Mouse (Mus musculus) limb, embryonic 15.5 days (tissue): ENCODE data around the gene Ranbp17. TPM values are rescaled to one million over a fixed set of nuclear protein-coding genes. Genes with fewer than 3 reads are reported as not detected.

ENCODE experiments used
- ATAC-seq: fragments of 200-750 bp; cut with Nextera tagmentation; 2 replicates; pipeline ENCODE4 v1.8.0; 2017; ENCODE audit warnings: low read depth, moderate TSS enrichment; ENCODE audit not compliant: insufficient number of reproducible peaks, low FRiP score, low TSS enrichment
- H3K27ac ChIP-seq: fragments of 300-500 bp; sonication (generic); 2 replicates; pipeline ENCODE4 v1.5.1; 2015; ENCODE audit warnings: moderate library complexity, mild to moderate bottlenecking, inconsistent platforms
- H3K27me3 ChIP-seq: fragments of 300-500 bp; sonication (generic); 2 replicates; pipeline ENCODE4 v1.6.1; 2015; ENCODE audit warnings: inconsistent platforms
- H3K36me3 ChIP-seq: fragments of 300-500 bp; sonication (generic); 2 replicates; pipeline ENCODE4 v1.6.1; 2015; ENCODE audit warnings: inconsistent platforms
- H3K4me1 ChIP-seq: fragments of 300-500 bp; sonication (generic); 2 replicates; pipeline ENCODE4 v1.6.1; 2015; ENCODE audit warnings: inconsistent platforms
- H3K4me2 ChIP-seq: fragments of 300-500 bp; sonication (generic); 2 replicates; pipeline ENCODE4 v1.6.1; 2015; ENCODE audit warnings: mild to moderate bottlenecking, inconsistent platforms
- H3K4me3 ChIP-seq: fragments of 300-500 bp; sonication (generic); 2 replicates; pipeline ENCODE4 v1.5.1; 2015; ENCODE audit warnings: mild to moderate bottlenecking, inconsistent platforms
- H3K9ac ChIP-seq: fragments of 300-500 bp; sonication (generic); 2 replicates; pipeline ENCODE4 v1.6.1; 2015; ENCODE audit warnings: inconsistent platforms
- H3K9me3 ChIP-seq: fragments of 300-500 bp; sonication (generic); 2 replicates; pipeline ENCODE4 v1.6.1; 2016; ENCODE audit warnings: inconsistent platforms
- WGBS: fragments of 180-500 bp; shearing (Covaris S2); methylation state at CpG from one replicate; pipeline ENCODE4 v1.1.7; 2015; 5-methylcytosine and 5-hydroxymethylcytosine counted together
- polyA plus RNA-seq: library from polyadenylated mRNA; unstranded; fragments of >200 nt; fragmentation: Nextera tagmentation; extraction: Ambion mirVana; gene quantifications from 2 replicates; pipeline ENCODE4 v1.2.1, GENCODE M21; 2015

Gene Ranbp17
- polyA plus RNA-seq: 4.6 and 4.9 TPM in 2 replicates

DNA sequence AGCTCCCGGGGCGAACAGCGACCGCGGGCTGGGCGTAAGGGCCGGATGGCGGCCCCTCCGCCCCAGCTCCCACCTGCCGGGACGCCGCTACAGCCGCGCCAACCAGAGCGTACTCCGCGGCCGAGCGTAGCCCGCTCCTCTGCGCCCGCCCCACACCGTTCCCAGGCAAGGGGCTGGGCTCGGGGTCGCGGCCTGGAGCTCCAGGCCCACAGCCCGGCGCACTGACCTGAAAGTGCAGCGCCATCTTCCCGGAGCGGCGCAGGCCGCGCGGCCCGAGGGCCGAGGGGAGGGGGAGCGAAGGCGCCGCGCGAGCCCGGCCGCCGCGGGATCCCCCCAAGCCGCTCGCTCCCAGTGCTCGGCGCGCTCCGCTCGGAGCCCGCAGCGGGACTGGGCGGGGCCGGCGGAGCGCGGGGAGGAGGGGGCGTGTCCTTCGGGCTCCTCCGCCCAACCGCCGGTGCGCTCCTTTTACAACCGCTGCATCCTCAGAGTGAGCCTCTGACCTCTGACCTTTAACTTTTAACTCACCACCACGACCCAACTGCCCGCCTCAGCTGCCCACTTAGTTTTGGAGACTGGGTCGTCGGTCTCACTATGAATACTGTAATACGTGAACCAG lies at the start of gene Ranbp17:
Gene Ranbp17, minus strand, starts transcription at position 371 of the 616 bp plus-strand sequence.
- Histone ChIP-seq H3K36me3 (no peaks in the 10 kb centered on the region), H3K4me1 (peaks cover 6% of the 10 kb centered on the region), H3K9me3 (no peaks in the 10 kb centered on the region), H3K4me2 (peak within 1 kb of the TSS; percentile 84), H3K27ac (peak within 1 kb of the TSS; percentile 74), H3K9ac (peak within 1 kb of the TSS; percentile 76), H3K4me3 (peak within 1 kb of the TSS; percentile 89), H3K27me3 (no peaks in the 10 kb centered on the region)
- peak; percentile 76 for ATAC-seq
- whole genome bisulfite sequencing: under 1% methylated on average over 72 of the region's 72 CpGs

- H3K4me1 ChIP-seq: no peaks in the 10 kb centered on the region
- H3K9me3 ChIP-seq: no peaks in the 10 kb centered on the region
- no peak overlapping the region for H3K27ac ChIP-seq
- H3K4me3 ChIP-seq: no peak overlapping the region
- H3K27me3 ChIP-seq: no peaks in the 10 kb centered on the region
- no peaks in the 10 kb centered on the region for H3K36me3 ChIP-seq
- H3K4me2 ChIP-seq: no peak overlapping the region
- ATAC-seq: no peak
- WGBS: 79% methylated on average over 8 of the region's 8 CpGs
- H3K9ac ChIP-seq: no peak overlapping the region
Measured at GRCm38 (mm10) chr11:33554123-33554522, 40.6 kb upstream of the Ranbp17 start.

- Histone ChIP-seq H3K4me2 (no peak overlapping the region), H3K9ac (no peak overlapping the region), H3K4me3 (no peak overlapping the region), H3K4me1 (no peaks in the 10 kb centered on the region), H3K9me3 (no peaks in the 10 kb centered on the region), H3K27ac (no peak overlapping the region), H3K36me3 (no peaks in the 10 kb centered on the region), H3K27me3 (no peaks in the 10 kb centered on the region)
- 80% methylated on average over 14 of the region's 14 CpGs for WGBS
- no peak for ATAC-seq
Measured at GRCm38 (mm10) chr11:33550861-33551560, 37.5 kb upstream of the Ranbp17 start.

- Histone ChIP-seq H3K36me3 (no peaks in the 10 kb centered on the region), H3K9ac (no peak overlapping the region), H3K27ac (no peak overlapping the region), H3K4me1 (no peaks in the 10 kb centered on the region), H3K9me3 (no peaks in the 10 kb centered on the region), H3K4me2 (no peak overlapping the region), H3K27me3 (no peaks in the 10 kb centered on the region), H3K4me3 (no peak overlapping the region)
- ATAC-seq: no peak
- WGBS: 77% methylated on average over 2 of the region's 2 CpGs
Measured at GRCm38 (mm10) chr11:33547386-33547785, 33.8 kb upstream of the Ranbp17 start.

DNA sequence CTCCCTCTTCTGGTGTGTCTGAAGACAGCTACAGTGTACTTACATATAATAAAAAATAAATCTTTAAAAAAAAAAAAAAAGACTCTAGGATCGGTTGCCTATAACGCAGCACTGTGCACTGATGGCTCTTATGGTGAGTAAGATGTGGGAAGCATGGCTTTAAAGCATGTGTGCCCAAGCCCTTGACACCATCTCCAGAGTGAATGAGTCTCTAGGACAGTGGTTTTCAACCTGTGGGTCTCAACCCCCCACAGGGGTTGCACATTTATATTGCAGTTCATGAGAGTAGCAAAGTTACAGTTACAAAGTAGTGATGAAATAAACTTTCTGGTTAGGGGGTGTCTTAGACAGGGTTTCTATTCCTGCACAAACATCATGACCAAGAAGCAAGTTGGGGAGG lies 31.4 kb upstream of the Ranbp17 start:
- Histone ChIP-seq H3K9me3 (no peaks in the 10 kb centered on the region), H3K4me2 (no peak overlapping the region), H3K36me3 (no peaks in the 10 kb centered on the region), H3K4me1 (no peaks in the 10 kb centered on the region), H3K4me3 (no peak overlapping the region), H3K27me3 (no peaks in the 10 kb centered on the region), H3K27ac (no peak overlapping the region), H3K9ac (no peak overlapping the region)
- no peak for ATAC-seq
- 87% methylated on average over 2 of the region's 2 CpGs for WGBS

- no peaks in the 10 kb centered on the region for H3K36me3 ChIP-seq
- no peaks in the 10 kb centered on the region for H3K4me1 ChIP-seq
- ATAC-seq: no peak
- no peak overlapping the region for H3K9ac ChIP-seq
- no peaks in the 10 kb centered on the region for H3K27me3 ChIP-seq
- H3K4me2 ChIP-seq: no peak overlapping the region
- no peak overlapping the region for H3K4me3 ChIP-seq
- no peaks in the 10 kb centered on the region for H3K9me3 ChIP-seq
- 68% methylated on average over 11 of the region's 11 CpGs for WGBS
- H3K27ac ChIP-seq: no peak overlapping the region
Measured at GRCm38 (mm10) chr11:33544121-33544520, 30.6 kb upstream of the Ranbp17 start.

DNA sequence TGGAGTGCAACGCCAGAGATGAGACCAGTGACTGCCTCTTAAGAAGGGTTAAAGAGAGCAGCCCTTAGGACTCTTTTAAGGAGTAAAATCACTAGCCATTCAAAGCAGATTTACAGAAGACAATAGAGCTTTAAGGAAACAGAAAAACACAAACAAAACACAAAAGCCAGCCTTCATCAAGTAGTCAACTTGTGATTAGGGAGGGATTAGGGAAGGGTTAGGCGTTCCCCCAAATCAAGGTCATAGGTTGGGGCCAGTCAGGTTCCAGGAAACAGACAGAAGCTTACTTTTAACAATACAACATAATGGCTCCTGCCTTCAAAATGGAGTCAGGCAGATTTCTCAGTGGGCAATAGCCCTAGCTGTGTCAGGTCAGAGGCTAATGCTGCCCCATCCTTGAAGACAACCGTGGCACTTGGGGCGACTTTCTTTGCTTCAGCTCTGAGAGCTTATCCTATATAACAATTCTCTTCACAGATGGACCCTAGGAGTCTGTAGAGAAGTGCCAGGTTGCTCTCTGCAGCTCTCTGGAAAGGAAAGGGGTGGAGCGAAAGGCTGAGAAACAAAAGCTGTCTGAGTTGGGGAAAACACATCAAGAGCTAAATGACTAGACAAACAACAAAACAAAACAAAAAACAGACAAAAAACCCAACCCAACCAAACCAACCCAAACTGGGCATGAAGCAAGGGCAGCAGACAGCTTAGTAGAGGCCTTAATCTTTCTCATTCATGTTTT lies 24.0 kb upstream of the Ranbp17 start:
- WGBS: 78% methylated on average over 5 of the region's 5 CpGs
- H3K4me2 ChIP-seq: no peak overlapping the region
- no peaks in the 10 kb centered on the region for H3K36me3 ChIP-seq
- no peak for ATAC-seq
- H3K4me1 ChIP-seq: no peaks in the 10 kb centered on the region
- H3K9ac ChIP-seq: no peak overlapping the region
- H3K27ac ChIP-seq: no peak overlapping the region
- no peaks in the 10 kb centered on the region for H3K27me3 ChIP-seq
- H3K9me3 ChIP-seq: no peaks in the 10 kb centered on the region
- no peak overlapping the region for H3K4me3 ChIP-seq

GRCm38 (mm10) chr11:33536636-33537035 lies 23.1 kb upstream of the Ranbp17 start:
- H3K27ac ChIP-seq: no peak overlapping the region
- H3K9me3 ChIP-seq: no peaks in the 10 kb centered on the region
- WGBS: 87% methylated on average over 3 of the region's 3 CpGs
- ATAC-seq: no peak
- no peaks in the 10 kb centered on the region for H3K4me1 ChIP-seq
- no peaks in the 10 kb centered on the region for H3K36me3 ChIP-seq
- no peak overlapping the region for H3K4me2 ChIP-seq
- no peaks in the 10 kb centered on the region for H3K27me3 ChIP-seq
- H3K4me3 ChIP-seq: no peak overlapping the region
- H3K9ac ChIP-seq: no peak overlapping the region

- Histone ChIP-seq H3K4me3 (no peak overlapping the region), H3K9me3 (no peaks in the 10 kb centered on the region), H3K4me2 (no peak overlapping the region), H3K9ac (no peak overlapping the region), H3K27me3 (no peaks in the 10 kb centered on the region), H3K36me3 (no peaks in the 10 kb centered on the region), H3K4me1 (no peaks in the 10 kb centered on the region), H3K27ac (no peak overlapping the region)
- ATAC-seq: no peak
- WGBS: 93% methylated on average over 4 of the region's 4 CpGs
Measured at GRCm38 (mm10) chr11:33534541-33534940, 21.0 kb upstream of the Ranbp17 start.

DNA sequence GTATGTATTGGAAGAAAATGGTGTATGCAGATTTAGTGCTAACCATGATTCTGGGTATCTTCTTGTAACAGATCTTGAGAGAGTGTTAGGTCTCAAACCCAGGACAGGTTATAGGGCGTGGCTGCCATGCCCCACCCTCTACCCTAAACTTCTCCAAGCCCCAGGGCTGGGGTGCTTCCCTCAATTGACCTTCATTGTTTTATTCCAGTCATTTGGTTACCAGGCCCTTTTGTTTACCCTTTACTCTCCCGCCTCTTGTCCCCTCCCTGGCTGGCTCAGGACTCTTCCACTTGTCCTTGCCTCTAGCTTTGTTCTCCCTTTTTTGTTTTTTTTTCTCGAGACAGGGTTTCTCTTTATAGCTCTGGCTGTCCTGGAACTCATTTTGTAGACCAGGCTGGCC lies 20.0 kb upstream of the Ranbp17 start:
- H3K27me3 ChIP-seq: no peaks in the 10 kb centered on the region
- 62% methylated on average over 3 of the region's 3 CpGs for WGBS
- ATAC-seq: no peak
- H3K4me3 ChIP-seq: no peak overlapping the region
- no peak overlapping the region for H3K27ac ChIP-seq
- H3K9ac ChIP-seq: no peak overlapping the region
- no peaks in the 10 kb centered on the region for H3K9me3 ChIP-seq
- H3K36me3 ChIP-seq: no peaks in the 10 kb centered on the region
- no peaks in the 10 kb centered on the region for H3K4me1 ChIP-seq
- H3K4me2 ChIP-seq: no peak overlapping the region

GRCm38 (mm10) chr11:33529576-33529975 lies 16.0 kb upstream of the Ranbp17 start:
- no peak for ATAC-seq
- H3K9ac ChIP-seq: no peak overlapping the region
- H3K4me3 ChIP-seq: no peak overlapping the region
- 29% methylated on average over 2 of the region's 2 CpGs for WGBS
- H3K27ac ChIP-seq: no peak overlapping the region
- H3K27me3 ChIP-seq: no peaks in the 10 kb centered on the region
- H3K4me1 ChIP-seq: no peaks in the 10 kb centered on the region
- no peaks in the 10 kb centered on the region for H3K9me3 ChIP-seq
- no peak overlapping the region for H3K4me2 ChIP-seq
- no peaks in the 10 kb centered on the region for H3K36me3 ChIP-seq

- no peaks in the 10 kb centered on the region for H3K36me3 ChIP-seq
- H3K27ac ChIP-seq: peak overlapping the region; percentile 74
- no peaks in the 10 kb centered on the region for H3K9me3 ChIP-seq
- peak overlapping the region; percentile 84 for H3K4me2 ChIP-seq
- peaks cover 6% of the 10 kb centered on the region for H3K4me1 ChIP-seq
- peak; percentile 81 for ATAC-seq
- peak overlapping the region; percentile 89 for H3K4me3 ChIP-seq
- WGBS: under 1% methylated on average over 38 of the region's 43 CpGs
- H3K27me3 ChIP-seq: no peaks in the 10 kb centered on the region
- H3K9ac ChIP-seq: peak overlapping the region; percentile 76
Measured at GRCm38 (mm10) chr11:33512854-33513375, 631 bp downstream of the Ranbp17 start.
